Mouse (Mus musculus) layer of hippocampus, adult 18-20 months (tissue): ENCODE measurements at regions not wholly inside any gene's neighbourhood (a gene's known extent, or its start where the extent isn't known, plus 50 kb on each side); places are given as distances from the start of the nearest gene placed in this dataset.
"Not testable (repeated sequence)": the region's sequence is repeated elsewhere in the genome, so short reads cannot be mapped to it uniquely, and the experiment has no call there.

Source experiments
- DNase-seq, 2 experiments: peaks; one replicate each; pipeline ENCODE4 v3.0.0; 2022; ENCODE audit warnings: low spot score in 2 of 2

DNA sequence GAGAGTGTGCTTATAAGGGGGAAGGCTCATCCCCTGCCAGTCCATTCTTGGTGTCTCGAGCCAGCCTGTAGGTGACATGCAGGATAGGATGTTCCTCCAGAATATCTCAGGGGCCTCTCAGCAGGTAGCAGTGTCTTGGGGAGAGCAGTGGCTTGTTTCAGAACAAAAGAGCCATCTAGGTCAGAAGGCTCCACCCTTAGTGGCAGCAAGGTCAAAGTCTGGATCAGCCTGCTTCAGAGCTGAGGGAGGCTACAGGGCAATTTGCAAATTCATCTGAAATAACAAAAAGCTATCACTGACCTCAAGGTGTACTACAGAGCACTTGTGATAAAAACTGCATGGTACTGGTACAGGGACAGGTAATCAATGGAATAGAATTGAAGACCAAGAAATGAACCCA lies 1679.5 kb downstream of the Stim2 start:
- DNase-seq, result not testable (repeated sequence)

- no peak for DNase-seq
Measured at GRCm38 (mm10) chr5:55691114-55691742, 1692.9 kb downstream of the Stim2 start.

GRCm38 (mm10) chr5:55704512-55704911 lies 1706.2 kb downstream of the Stim2 start:
- peak in 1 of 2 experiments; percentile 5 for DNase-seq

DNA sequence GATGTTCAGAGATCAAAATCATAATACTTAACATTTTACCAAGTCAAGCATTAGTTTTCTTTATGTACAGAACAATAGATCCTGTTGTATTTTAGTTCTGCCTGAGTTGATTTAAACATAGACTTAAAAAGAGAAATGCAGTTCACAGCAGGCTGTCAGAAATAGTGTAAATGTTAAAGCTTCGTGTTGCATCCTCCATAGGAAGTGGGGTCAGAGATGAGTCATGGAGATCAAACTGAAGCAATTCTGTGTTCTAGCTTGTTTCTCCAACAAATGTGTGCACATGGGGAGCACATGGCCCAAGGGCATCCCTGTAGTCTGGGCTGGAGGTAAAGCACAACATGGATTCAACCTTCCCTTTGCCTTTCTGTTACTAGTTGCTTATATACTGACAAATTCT lies 1713.5 kb downstream of the Stim2 start:
- DNase-seq, result no peak

DNA sequence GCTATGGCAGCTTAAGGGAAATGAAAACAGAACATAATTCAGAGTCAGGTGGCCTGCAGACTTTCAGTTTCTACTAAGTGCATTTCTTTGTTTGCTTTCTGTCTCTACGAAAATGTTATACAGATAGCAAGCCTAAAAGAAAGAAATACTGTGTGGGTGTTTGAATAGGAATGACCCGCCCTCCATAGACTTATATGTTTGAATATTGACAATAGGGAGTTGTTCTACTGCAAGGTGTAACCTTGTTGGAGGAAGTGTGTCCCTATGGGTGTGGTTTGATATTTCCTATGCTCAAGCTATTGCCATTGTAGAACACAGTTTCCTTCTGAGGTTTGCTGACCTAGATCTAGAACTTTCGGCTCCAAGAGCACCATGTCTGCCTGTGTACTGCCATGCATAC lies 1736.8 kb downstream of the Stim2 start:
- no peak for DNase-seq

DNA sequence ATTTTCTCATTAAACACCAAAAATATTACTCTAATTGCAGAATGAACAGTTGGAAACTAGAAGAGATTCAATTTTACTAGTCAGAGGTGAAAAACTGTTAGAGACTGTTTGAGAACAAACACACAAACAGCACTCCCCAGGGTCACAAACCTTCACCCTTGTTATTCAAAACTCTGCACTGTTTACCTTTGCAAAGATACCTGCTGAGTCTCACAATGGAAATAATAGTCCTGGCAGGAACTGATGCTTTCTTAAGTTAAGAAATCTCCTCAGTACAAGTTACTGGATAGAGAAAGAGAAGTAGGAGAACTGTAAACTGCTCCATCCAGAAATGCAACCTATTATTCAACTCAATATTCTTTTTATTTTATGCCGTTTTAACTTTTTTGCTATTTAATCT lies 1763.5 kb downstream of the Stim2 start:
- no peak for DNase-seq

DNA sequence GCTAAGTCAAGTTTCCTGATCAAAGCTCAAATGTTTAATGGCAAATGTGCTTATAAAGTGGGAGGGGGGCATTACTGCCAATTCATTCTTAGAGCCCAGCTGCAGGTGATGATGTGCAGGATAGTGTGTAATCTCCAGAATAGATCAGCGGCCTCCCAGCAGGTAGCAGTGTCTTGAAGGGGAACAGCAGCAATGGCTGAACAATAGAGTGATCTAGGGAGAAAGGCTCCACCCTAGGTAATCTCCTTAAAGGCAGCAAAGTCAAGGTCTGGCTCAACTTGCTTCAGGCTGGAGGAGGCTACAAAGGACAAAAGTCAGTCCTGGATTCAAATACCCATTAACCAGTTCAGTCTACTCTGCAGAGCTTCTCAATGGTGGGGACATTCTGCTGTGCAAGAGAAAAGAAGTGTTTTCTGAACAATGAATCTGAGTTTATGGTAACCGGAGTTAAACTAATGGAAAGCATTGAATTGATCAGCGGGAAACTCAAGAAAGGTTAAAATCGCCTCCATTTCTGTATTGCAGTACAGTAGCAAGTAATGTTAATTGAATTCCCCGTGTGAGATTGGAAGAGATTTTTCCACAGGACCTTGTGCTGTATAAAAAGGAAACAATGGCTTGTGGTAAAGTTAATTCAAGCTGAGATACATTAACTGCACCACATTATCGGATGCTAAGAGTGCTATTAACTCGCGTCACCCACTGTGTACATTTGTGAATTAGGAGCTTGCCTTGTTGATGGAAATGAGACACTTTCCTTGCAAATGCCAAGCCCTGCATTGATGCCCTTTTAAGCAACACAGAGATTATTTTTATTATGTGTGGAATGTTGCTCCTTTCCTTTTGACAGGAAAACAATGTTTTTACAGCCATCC lies 1793.7 kb downstream of the Stim2 start:
- no peak for DNase-seq

GRCm38 (mm10) chr5:55792717-55793116 lies 1794.4 kb downstream of the Stim2 start:
- DNase-seq, result no peak
